Mouse (Mus musculus) heart, embryonic 13.5 days (tissue): ENCODE measurements around the gene Vps26b. TPM values are rescaled to one million over a fixed set of nuclear protein-coding genes. Genes with fewer than 3 reads are reported as not detected.

Experiments
- ATAC-seq: fragments of 200-750 bp; cut with Nextera tagmentation; 2 replicates; pipeline ENCODE4 v1.8.0; 2017; ENCODE audit warnings: moderate TSS enrichment; ENCODE audit not compliant: insufficient number of reproducible peaks, low FRiP score, low TSS enrichment; ENCODE audit errors: extremely low read depth
- H3K27ac ChIP-seq: fragments of 300-500 bp; sonication (generic); replicated peaks from 2 replicates; pipeline ENCODE4 v1.5.1; 2015; ENCODE audit warnings: moderate library complexity, mild to moderate bottlenecking, inconsistent platforms
- H3K27me3 ChIP-seq: fragments of 300-500 bp; sonication (generic); replicated peaks from 2 replicates; pipeline ENCODE4 v1.6.1; 2015; ENCODE audit warnings: mild to moderate bottlenecking, inconsistent platforms
- H3K36me3 ChIP-seq: fragments of 300-500 bp; sonication (generic); 2 replicates; pipeline ENCODE4 v1.6.1; 2015; ENCODE audit warnings: mild to moderate bottlenecking, inconsistent platforms
- H3K4me1 ChIP-seq: fragments of 300-500 bp; sonication (generic); 2 replicates; pipeline ENCODE4 v1.6.1; 2015; ENCODE audit warnings: inconsistent platforms
- H3K4me2 ChIP-seq: fragments of 300-500 bp; sonication (generic); 2 replicates; pipeline ENCODE4 v1.6.1; 2015; ENCODE audit warnings: inconsistent platforms, mild to moderate bottlenecking, moderate library complexity
- H3K4me3 ChIP-seq: fragments of 300-500 bp; sonication (generic); 2 replicates; pipeline ENCODE4 v1.5.1; 2015; ENCODE audit warnings: moderate library complexity, mild to moderate bottlenecking, inconsistent platforms
- H3K9ac ChIP-seq: fragments of 300-500 bp; sonication (generic); 2 replicates; pipeline ENCODE4 v1.6.1; 2015; ENCODE audit warnings: inconsistent platforms, mild to moderate bottlenecking, moderate library complexity
- H3K9me3 ChIP-seq: fragments of 300-500 bp; sonication (generic); 2 replicates; pipeline ENCODE4 v1.6.1; 2016; ENCODE audit warnings: inconsistent platforms
- WGBS: fragments of 180-500 bp; shearing (Covaris S2); methylation state at CpG from one replicate; pipeline ENCODE4 v1.1.7; 2015; ENCODE audit warnings: mixed read lengths; 5-methylcytosine and 5-hydroxymethylcytosine counted together
- polyA plus RNA-seq: library from polyadenylated mRNA; unstranded; fragments of >200 nt; fragmentation: Nextera tagmentation; extraction: Ambion mirVana; gene quantifications from 2 replicates; pipeline ENCODE4 v1.2.1, GENCODE M21; 2015

Gene Vps26b
- polyA plus RNA-seq = 19.8 and 21.1 TPM in 2 replicates

GRCm38 (mm10) chr9:27029828-27030762 lies at the start of gene Vps26b, which contains the start of gene Ncapd3:
Gene Vps26b, minus strand, starts transcription at chr9:27030065.
Gene Ncapd3, plus strand, starts transcription at chr9:27030175.
- WGBS = under 1% methylated on average over 74 of the region's 80 CpGs
- ATAC-seq = peak; percentile 91

GRCm38 (mm10) chr9:27075812-27076211 lies 45.9 kb upstream of the Vps26b start:
- H3K36me3 ChIP-seq = peaks cover 82% of the 10 kb centered on the region
- ATAC-seq = no peak

More at GRCm38 (mm10) chr9:27029828-27030762, at the start of gene Vps26b, which contains the start of gene Ncapd3:
- Histone ChIP-seq H3K27ac (peak within 1 kb of the TSS; percentile 93), H3K36me3 (peaks cover 15% of the 10 kb centered on the region), H3K4me3 (peak within 1 kb of the TSS; percentile 99), H3K4me2 (peak within 1 kb of the TSS; percentile 97), H3K9me3 (no peaks in the 10 kb centered on the region), H3K4me1 (peaks cover 48% of the 10 kb centered on the region), H3K9ac (peak within 1 kb of the TSS; percentile 99), H3K27me3 (no peaks in the 10 kb centered on the region)

GRCm38 (mm10) chr9:27074677-27075076 lies 44.8 kb upstream of the Vps26b start:
- H3K9me3 ChIP-seq = no peaks in the 10 kb centered on the region
- no peak overlapping the region for H3K9ac ChIP-seq
- H3K36me3 ChIP-seq = peaks cover 83% of the 10 kb centered on the region
- H3K27me3 ChIP-seq = no peaks in the 10 kb centered on the region
- H3K4me1 ChIP-seq = peaks cover 11% of the 10 kb centered on the region
- no peak overlapping the region for H3K27ac ChIP-seq
- 72% methylated on average over 1 of the region's 1 CpGs for WGBS
- ATAC-seq = no peak
- H3K4me3 ChIP-seq = no peak overlapping the region
- no peak overlapping the region for H3K4me2 ChIP-seq

More at GRCm38 (mm10) chr9:27075812-27076211, 45.9 kb upstream of the Vps26b start:
- Histone ChIP-seq H3K4me1 (peaks cover 11% of the 10 kb centered on the region), H3K4me2 (no peak overlapping the region), H3K9ac (no peak overlapping the region), H3K4me3 (no peak overlapping the region), H3K27me3 (no peaks in the 10 kb centered on the region), H3K27ac (no peak overlapping the region), H3K9me3 (no peaks in the 10 kb centered on the region)

- H3K4me3 ChIP-seq = no peak overlapping the region
- H3K27ac ChIP-seq = no peak overlapping the region
- H3K9ac ChIP-seq = no peak overlapping the region
- 82% methylated on average over 4 of the region's 4 CpGs for WGBS
- no peak overlapping the region for H3K4me2 ChIP-seq
- peaks cover 11% of the 10 kb centered on the region for H3K4me1 ChIP-seq
- H3K36me3 ChIP-seq = peaks cover 94% of the 10 kb centered on the region
- no peaks in the 10 kb centered on the region for H3K27me3 ChIP-seq
- no peaks in the 10 kb centered on the region for H3K9me3 ChIP-seq
- ATAC-seq = no peak
These were observed 41.0 kb upstream of the Vps26b start for GRCm38 (mm10) chr9:27070895-27071294.

- 96% methylated on average over 5 of the region's 5 CpGs for WGBS
- Histone ChIP-seq H3K4me3 (no peak overlapping the region), H3K27ac (no peak overlapping the region), H3K4me2 (no peak overlapping the region), H3K9me3 (no peaks in the 10 kb centered on the region), H3K4me1 (no peaks in the 10 kb centered on the region), H3K9ac (no peak overlapping the region), H3K36me3 (peaks cover 95% of the 10 kb centered on the region), H3K27me3 (no peaks in the 10 kb centered on the region)
- ATAC-seq = no peak
These were observed 28.5 kb upstream of the Vps26b start for GRCm38 (mm10) chr9:27058341-27058740.

- no peak for ATAC-seq
- Histone ChIP-seq H3K4me3 (no peak overlapping the region), H3K4me1 (no peaks in the 10 kb centered on the region), H3K27me3 (no peaks in the 10 kb centered on the region), H3K9ac (no peak overlapping the region), H3K9me3 (no peaks in the 10 kb centered on the region), H3K36me3 (peaks cover 97% of the 10 kb centered on the region), H3K27ac (no peak overlapping the region), H3K4me2 (no peak overlapping the region)
- WGBS = 88% methylated on average over 2 of the region's 2 CpGs
These were observed 19.6 kb upstream of the Vps26b start for GRCm38 (mm10) chr9:27049492-27049891.

GRCm38 (mm10) chr9:27043892-27044291 lies 14.0 kb upstream of the Vps26b start:
- H3K27me3 ChIP-seq = no peaks in the 10 kb centered on the region
- no peak for ATAC-seq
- H3K9ac ChIP-seq = no peak overlapping the region
- H3K4me1 ChIP-seq = no peaks in the 10 kb centered on the region
- no peak overlapping the region for H3K4me2 ChIP-seq
- H3K27ac ChIP-seq = no peak overlapping the region
- H3K36me3 ChIP-seq = peaks cover 96% of the 10 kb centered on the region
- WGBS = 90% methylated on average over 5 of the region's 5 CpGs
- H3K9me3 ChIP-seq = no peaks in the 10 kb centered on the region
- no peak overlapping the region for H3K4me3 ChIP-seq

- Histone ChIP-seq H3K36me3 (peaks cover 11% of the 10 kb centered on the region), H3K4me2 (peak overlapping the region; percentile 97), H3K9ac (peak overlapping the region; percentile 91), H3K27ac (no peak overlapping the region), H3K4me3 (peak overlapping the region; percentile 99), H3K9me3 (no peaks in the 10 kb centered on the region), H3K27me3 (no peaks in the 10 kb centered on the region), H3K4me1 (peaks cover 48% of the 10 kb centered on the region)
- under 1% methylated on average over 17 of the region's 17 CpGs for WGBS
- ATAC-seq = no peak
These were observed 867 bp upstream of the Vps26b start for GRCm38 (mm10) chr9:27030763-27031100.

GRCm38 (mm10) chr9:27029022-27029827 lies 640 bp downstream of the Vps26b start:
- Histone ChIP-seq H3K27ac (peak overlapping the region; percentile 93), H3K36me3 (peaks cover 18% of the 10 kb centered on the region), H3K27me3 (no peaks in the 10 kb centered on the region), H3K4me2 (peak overlapping the region; percentile 97), H3K4me1 (peaks cover 48% of the 10 kb centered on the region), H3K9me3 (no peaks in the 10 kb centered on the region), H3K4me3 (peak overlapping the region; percentile 99), H3K9ac (peak overlapping the region; percentile 99)
- under 1% methylated on average over 52 of the region's 52 CpGs for WGBS
- peak; percentile 7; the same call in 1 of the 2 replicates for ATAC-seq

GRCm38 (mm10) chr9:27026708-27027107 lies 3.2 kb downstream of the Vps26b start:
- Histone ChIP-seq H3K27me3 (no peaks in the 10 kb centered on the region), H3K4me2 (peak overlapping the region; percentile 97), H3K9ac (no peak overlapping the region), H3K4me1 (peaks cover 39% of the 10 kb centered on the region), H3K36me3 (peaks cover 26% of the 10 kb centered on the region), H3K27ac (no peak overlapping the region), H3K4me3 (peak overlapping the region; percentile 8; the same call in 1 of the 2 replicates), H3K9me3 (no peaks in the 10 kb centered on the region)
- no peak for ATAC-seq
- 67% methylated on average over 1 of the region's 1 CpGs for WGBS

GRCm38 (mm10) chr9:27023681-27024080 lies 6.2 kb downstream of the Vps26b start:
- Histone ChIP-seq H3K4me2 (no peak overlapping the region), H3K9ac (no peak overlapping the region), H3K4me3 (no peak overlapping the region), H3K4me1 (peaks cover 25% of the 10 kb centered on the region), H3K27ac (no peak overlapping the region), H3K27me3 (no peaks in the 10 kb centered on the region), H3K9me3 (no peaks in the 10 kb centered on the region), H3K36me3 (peaks cover 37% of the 10 kb centered on the region)
- ATAC-seq = no peak
- 83% methylated on average over 4 of the region's 4 CpGs for WGBS
